Mouse (Mus musculus): ENCODE measurements around the gene Vsnl1.
A peak's percentile ranks its signal among the peaks of the same experiment; 100 is the strongest.

The Vsnl1 gene

DNA sequence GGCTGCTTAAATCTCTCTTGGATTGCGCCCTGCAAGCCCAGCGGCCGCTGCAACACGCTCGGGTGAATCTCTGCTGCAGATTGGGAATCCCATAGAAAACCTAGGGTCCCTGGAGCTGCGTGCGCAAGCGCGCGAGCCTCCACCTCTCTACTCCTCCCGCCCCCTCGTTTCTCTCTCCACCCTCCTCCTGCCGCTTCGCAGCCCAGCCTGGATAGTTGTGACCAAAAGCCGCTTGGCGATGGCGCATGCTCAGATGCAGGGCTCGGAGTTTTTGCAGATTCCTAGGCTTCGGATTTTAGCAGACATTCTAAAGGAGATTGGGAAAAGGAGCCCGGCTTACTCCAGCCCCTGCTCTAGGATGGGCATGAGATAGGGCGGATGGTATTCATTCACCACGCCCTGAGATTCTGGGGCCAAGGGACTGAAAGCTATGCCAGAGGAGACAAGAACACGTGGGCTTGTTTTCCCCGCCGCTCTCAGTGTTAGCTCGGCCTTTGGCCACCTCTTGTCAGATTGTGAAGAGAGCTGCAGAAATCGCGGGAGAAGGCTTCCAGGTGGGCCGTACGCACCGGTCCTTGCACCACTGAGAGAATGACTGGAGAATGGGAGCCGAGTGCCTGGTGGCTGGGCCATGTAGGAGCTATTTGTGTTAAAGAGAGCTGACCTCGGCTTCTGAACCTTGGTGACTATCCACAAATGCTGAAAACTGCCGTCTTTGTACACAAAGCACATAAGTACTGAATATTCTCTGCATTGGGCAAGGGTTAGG, at the start of gene Vsnl1:
TSS of gene Vsnl1 (minus strand) at position 117 of the 769 bp plus-strand sequence.
- DNase-seq: peak; percentile 96

DNA sequence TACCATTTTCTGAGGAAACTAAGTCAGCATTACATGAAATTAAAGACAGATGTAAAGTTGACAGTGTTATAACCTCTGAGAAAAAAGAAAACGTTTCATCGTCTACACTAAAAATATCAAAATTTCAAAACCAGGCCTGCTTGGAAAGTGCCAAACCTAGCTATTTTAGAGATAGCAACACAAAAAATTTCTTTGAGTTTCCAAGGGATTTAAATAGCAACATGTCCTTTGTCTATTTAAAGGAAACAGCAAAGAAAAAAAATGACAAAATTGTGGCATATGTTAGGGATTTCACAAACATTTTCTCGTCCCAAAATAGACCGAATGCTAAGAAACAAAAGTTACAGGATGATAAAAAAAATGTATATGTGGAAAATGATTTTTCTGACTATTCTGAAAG, 20.2 kb upstream of the Vsnl1 start:
- DNase-seq: no peak

DNA sequence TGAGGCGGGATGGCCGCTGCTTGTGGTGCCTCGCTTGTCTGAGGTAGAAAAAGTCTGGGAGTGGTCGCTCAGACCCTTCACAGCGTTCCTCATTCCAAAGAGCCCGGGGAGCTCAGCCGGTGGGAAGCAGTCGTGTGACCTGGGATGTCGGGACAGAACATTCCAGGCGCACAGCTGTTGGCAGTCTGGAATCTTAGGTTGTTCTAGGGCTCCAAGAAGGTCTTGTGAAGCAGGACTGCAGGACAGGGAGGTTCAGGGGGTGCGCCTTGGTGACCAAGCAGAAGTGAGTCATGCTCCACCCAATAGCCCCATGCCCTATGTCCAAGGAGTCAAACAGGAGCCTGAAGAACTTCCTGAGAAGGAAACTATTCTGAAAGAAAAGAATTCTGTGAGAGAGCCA, 19.8 kb upstream of the Vsnl1 start:
- no peak for DNase-seq

DNA sequence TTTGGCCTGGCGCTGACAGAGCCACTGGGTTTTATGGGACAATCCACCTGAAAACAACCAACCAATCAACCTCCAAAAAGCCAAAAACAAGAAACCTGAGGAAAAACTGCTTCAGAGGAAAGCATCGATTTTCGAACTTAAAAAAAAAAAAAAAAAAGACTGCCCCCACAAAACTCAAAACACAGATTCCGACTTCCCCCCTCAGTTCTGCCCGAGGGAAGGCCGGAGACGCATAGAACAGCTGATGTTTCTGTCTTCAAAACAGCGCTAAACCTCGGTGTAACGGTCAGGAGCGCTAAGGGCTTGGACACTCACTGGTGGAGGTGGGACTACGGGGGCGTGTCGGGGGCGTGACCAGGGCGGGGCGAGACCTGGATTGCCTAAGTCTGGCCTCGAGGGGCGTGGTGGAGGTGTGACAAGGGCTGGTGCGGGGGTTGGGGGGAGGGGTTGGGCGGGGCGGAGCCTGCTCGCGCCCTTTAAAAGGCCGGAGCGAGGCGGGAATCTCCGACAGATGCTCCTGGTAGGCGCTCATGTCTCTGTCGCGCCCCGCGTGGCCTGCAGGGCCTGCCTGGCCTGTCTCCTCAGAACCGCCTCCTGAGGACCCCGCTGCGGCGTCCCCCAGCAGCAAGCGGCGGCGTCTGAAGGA, 19.3 kb upstream of the Vsnl1 start, which contains the start of gene Rad51ap2:
TSS of gene Rad51ap2 (plus strand) at position 531 of the 646 bp plus-strand sequence.
- peak; percentile 98 for DNase-seq

DNA sequence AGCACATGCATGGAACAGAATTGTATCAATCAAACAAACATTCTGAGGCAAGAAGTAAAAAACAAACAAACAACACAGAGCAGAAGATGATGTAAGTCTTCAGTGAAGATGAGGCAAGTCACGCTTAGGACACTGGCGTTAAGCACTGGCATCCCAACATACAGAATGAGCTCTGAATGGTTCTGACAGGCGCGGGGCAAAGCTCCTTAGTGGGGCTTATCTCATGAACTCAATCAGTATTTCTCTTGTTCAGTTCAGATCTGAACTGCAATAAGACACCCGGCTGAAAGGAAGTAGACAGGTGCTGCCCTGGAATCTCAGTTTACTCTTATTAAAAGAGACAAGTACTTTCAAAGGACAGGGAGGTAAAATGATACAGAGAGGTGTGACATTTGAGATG, 17.7 kb upstream of the Vsnl1 start:
- no peak for DNase-seq

DNA sequence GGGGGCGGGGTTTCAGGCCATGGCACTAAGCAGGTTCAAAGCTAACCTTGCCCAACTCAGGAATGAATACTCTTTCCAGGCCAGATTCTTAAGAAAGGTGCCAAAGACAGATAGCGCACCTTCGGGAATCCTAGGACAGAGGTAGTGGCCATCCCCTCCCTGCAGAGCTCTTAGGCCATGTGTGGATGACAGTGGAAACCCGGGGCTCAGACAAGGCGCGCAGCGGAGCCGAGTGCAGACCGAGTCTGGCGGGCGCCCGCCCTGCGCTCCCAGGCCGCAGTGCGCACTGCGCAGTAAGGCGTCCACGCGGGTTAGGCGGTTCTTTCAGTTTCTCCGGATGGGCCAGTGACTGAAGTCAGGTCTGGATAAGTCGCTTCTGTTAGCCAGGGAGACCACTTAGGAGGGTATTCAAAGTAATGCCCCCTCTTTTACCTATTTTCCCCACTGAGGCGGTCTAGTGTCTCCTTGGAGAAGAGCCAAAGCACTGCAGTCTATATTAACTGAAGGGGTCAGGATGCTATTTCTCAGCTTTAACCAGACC, 1.6 kb upstream of the Vsnl1 start:
- peak; percentile 72 for DNase-seq

DNA sequence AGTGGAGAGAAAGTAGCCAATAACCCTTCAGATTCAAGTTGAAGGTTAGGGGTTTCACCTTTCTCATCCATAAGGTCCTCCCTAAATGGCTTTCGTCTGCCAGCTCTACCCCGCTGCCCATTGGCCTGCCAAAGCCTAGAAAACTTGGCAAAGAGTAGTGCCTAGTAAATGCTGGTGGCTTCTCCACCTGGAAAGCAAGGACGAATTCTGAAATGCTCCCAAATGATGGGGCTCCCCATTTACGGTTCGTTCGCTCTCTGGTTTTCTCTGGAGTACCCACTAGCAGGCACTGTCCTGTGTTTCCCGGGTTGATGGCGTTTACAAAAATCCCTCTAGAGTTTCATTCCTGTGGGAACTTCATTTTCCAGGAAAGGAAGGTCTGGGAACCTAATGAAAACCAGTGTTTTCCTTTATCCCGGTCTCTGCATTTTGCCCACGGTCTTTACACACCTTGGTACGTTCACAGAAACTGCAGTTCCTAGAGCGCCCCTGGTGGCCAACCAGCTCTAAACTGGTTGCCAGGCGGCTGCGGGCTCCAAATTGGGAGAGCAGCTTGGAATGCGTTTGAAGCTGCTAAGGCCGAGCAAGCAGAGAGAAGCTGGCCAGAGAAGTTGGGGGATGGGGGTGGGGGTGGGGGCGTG, 973 bp upstream of the Vsnl1 start:
- DNase-seq: peak; percentile 96

DNA sequence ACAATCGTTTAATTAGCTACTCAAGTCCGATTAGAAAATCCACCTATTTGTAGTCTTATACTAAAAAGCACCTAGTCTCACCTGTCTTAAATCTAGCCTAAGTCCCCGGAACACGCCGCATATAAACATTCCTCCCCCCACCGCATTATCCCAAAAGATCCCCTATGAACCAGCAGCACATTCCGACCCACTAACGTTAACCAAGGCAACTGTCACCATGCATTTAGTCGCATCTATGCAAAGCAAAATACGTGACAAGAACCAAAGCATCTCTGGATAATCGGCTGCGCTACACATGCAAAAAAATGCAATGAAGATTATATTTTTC, 426 bp downstream of the Vsnl1 start:
- DNase-seq: no peak

DNA sequence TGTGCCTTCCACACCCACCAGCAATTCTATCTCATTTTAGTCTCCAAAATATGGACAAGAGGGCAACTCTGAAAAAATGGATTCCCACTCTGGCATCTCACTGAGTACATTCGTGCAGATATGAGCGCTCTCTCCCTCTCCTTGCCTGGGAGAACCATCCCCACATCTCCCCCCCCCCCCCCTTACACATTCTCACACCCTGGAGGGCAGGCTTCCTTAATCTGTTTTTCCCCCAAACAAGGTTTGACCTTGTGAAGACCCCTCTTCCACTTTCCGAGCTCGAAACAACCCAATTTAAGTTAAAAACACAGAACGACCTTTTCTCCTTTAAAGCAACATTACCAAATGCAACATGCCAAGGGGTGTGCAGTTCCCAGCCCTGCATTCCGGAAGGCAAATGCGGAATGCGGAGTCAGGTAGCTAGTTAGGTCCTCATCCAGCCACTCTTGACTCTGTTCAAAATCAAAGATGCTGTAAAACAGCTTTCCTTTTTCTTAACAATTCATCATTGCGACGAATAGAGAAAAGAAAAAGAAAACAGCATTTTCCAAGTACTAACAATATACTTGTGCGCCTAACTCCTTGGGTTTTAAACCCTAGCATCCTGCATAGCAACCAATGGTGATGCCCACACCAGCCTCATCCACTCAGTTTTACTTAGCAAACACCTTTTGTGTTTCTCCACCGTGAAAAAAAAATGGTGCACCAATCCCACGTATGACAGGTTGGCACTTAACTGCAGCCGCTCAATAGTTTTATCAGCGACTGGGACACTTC, 979 bp downstream of the Vsnl1 start:
- peak; percentile 70 for DNase-seq

DNA sequence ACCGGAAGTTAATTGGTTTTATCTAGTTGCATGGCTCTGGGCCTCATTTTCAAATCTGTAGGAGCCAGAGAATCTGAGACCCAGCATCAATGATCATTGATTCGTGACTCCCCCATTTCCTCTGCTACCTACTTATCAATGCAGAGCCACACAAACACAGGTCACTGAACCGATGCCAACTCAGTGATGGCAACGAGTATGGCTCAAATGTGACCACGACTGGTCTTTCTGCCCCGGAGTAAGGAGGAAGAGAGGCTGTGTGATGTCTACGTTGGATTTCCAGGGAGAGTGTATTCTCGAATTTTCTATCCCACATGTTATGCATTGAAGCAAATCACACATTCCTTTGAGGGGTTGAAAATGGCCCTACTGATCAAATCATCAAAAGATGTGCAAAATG, 2.0 kb downstream of the Vsnl1 start:
- DNase-seq: peak; percentile 67

DNA sequence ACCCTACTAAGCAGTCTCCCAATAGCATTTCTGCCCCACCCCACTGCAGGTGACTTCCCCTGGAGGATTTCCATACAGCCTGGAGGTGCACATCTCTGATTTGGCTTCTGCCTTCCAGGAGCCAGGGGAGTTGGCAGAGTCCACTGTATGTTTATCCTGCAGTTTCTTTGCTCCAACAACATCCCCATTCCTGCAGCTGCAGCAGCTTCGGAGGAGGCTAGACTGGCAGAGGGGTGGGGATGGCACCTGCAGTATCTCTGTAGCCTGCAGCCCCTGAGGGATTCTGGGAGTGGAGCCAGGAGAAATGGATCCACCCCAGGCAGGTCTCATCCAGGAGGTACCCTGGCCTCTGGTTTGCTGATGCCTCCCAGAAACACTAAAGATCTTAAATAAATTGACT, 2.7 kb downstream of the Vsnl1 start:
- DNase-seq: peak; percentile 74

DNA sequence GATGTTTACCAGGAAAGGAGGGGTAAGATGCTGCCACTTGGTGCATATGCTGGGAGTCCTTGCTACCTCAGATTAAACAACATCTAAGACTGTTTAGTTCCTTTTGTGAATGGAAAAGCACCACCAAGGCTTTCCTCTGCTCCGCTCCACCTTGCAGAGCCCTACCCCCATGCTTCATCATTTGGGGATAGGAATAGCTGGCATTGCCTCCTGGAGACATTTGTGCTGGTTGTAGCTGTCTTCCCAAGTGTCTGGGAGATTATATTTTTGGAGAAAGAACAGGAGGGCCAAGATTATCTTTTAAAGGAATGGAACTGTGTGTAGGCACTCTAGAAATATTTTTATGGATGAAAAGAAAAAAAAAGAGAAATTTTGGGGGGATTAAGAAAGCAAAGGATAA, 3.3 kb downstream of the Vsnl1 start:
- no peak for DNase-seq

DNA sequence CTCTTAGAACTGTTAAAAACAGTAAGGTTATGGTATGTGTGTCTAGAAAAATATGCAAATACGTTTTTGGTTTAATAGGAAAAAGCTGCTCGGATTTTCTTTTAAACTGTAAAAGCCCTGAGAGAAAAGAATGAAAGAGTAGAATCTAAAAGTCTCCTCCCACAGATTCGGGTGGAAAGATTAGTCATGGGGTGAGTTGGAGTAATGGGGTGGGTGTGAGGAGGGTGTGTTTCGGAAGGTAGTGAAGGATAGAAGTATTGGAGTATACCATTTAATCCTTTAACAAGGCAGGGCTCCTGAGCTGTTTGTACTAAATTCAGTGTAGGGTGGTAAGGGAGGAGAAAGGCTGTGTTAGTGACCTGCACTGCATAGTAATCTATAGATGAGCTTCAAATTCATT, 9.0 kb downstream of the Vsnl1 start:
- DNase-seq: no peak

DNA sequence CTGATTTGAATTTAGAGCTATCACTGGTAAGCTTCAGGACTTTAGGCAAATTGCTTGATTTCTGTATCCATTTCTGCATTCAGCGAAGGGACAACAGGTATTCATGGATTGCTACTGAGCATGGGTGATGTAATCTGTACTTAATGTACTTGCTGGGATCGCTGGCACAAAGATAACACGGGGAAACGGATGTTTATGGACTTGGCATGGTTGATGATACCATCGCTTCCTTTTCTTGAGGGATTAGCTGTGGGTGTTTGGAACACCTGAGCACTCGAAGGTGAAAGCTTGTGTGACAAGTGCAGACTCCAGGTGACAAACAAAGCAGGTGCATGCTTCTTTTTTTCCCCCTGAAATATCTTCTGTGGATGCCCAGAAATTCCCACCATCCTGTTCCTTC, 18.3 kb downstream of the Vsnl1 start:
- peak; percentile 61 for DNase-seq

DNA sequence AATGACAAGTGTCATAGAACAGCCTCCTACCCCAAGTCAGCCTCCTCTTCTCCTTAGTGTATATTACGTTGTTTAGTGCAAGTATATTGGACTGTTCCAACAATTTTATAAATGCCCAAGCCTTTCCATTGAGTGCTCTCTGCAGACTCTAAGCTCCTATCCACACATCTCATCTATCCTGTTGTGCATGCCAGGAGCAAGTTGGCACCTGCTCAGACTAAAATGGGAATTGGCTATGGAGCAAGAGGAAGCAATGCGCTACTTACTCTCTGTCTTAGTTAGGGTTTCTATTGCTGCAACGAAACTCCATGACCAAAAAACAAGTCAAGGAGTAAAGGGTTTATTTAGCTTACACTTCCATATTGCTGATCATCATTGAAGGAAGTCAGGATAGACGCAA, 28.7 kb downstream of the Vsnl1 start:
- peak; percentile 78 for DNase-seq

DNA sequence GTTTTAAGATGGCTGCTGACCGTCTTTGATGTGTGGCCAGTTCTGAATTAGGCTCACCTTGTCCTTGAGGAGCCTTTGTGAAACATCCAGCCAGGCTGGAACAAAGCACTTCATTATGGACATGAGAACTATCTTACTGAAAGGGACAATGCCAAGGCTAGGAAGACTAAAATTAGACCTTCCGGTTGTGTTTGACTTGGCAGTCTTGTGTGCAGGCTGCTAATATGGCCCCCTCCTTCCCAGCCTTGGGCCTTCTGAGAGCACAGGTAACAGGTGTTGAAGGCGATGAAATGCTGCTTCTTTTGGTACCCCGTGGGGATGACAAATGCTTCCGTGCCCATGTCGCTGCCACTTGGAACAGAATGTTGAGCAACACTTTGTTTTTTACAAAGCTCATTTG, 37.6 kb downstream of the Vsnl1 start:
- peak; percentile 94 for DNase-seq

DNA sequence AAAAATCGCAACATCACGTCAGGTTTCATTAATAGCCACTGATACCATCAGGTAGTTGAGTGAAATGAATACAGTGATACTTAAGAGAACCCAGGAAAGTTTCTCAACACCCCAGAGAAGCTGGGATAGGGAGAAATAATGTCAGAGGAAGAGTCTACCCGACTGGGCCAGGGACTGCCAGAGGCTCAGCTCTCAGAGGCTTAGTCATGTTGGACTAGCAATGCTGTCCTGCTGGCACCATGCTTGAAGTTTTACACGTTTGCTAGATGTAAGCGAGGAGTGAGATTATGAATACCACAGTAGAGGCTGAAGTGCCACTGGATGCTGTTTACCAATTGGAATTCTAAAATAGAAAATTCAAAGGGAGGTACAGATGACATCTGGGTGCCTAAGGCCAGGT, 39.4 kb downstream of the Vsnl1 start:
- DNase-seq: no peak

DNA sequence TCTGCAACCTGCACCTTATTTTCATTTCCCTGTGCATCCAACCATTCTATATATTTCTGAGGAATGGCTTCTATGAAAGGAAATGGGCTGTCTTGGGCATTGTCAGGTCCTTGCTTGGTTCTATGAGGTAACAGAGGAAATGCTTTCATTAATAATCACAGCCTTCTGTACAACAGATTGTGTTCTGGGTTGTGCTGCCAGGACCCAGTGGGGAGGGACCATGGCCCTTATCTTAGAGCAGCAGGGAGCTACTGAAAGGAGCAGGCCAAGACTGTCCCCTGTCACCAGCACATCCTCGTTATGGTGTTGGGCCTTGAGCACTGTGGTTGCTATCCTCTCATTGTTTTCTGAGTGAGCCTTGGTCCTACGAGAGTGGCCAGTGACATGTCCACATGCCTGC, 40.9 kb downstream of the Vsnl1 start:
- peak; percentile 98 for DNase-seq

DNA sequence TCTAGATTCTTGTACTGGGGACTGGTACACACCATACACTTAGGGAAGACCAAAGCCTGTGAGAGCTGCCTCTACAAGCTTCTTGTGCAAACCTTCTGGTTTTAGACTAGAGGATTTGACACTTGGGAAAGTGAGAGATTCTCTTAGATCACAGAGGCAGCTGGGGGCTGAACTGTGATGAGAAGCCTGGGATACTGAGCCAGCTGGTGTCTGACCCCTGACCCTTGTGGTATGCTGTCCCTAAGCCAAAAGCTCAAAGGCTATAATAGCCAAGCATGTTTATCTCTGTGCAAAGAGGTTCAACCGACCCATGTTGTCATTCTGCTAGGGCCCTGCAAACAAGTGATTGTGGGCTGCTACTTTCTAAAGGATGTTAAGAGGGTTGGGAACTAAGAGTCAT, 43.9 kb downstream of the Vsnl1 start:
- DNase-seq: no peak

DNA sequence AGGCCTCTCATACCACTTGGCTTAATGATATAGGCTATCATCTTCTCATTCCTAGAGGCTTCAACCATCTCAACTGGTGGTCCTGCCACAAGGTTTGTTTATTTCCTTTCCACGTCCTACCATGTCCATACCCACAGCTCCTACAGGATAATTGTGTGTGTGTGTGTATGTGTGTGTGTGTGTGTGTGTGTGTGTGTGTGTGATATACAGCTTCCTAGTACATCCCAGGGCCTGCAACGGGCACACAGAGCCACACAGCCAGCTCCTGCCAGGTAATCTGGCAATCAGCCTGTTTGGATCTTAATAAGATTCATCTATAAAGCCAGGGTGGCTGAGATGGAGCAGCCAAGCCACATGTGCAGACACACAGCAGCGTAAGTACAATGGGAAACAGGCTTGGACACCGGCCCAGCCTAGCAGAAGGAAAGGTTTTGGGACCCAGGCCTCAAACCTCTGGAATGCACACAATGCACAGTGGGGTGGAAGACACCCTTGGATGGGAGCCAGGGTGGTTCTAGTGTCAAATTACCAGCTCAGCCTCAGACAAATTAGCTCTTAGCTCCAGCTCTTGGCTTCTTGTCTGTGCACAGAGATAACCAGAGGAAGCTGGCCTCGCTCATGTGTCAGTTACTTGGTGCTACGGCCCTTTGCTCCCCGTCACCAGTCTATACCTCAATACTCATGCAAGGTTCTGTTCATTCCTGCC, 45.0 kb downstream of the Vsnl1 start:
- peak; percentile 86 for DNase-seq

DNA sequence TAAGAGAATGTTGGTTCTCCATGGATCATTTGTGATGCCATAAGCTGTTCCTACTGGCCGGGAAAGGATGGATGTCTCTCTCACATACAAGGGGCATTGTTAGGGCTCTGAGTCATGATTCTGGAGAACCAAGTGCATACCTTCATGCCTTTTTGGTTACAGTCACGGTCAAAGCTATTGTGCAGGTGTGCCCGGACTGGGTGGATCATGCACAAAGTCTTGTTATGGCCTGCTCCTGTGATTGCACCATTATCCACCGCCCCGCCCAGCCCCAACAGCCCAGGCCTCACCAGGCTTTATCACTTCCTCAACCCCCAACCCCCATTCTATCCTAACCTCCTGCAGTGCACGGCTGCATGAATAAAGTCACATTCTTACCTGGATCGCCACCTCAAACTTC, 47.3 kb downstream of the Vsnl1 start:
- no peak for DNase-seq

DNA sequence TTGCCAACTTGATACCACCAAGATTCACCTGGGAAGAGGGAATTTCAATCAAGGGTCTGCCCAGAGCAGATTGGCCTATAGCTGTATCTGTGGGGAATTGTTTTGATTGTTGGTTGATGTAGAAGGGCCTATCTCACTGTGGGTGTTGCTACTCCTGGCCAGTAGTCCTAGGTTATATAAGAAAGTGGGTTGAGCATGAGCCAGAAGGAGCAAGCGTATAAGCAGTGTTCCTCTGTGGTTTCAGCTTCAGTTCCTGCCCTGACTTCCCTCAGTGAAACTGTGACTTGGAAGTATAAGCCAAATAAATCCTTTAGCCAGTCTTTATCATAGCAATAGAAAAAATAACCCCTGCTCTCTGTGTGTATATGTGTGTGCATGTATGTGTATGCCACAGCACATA, 51.7 kb downstream of the Vsnl1 start:
- no peak for DNase-seq

DNA sequence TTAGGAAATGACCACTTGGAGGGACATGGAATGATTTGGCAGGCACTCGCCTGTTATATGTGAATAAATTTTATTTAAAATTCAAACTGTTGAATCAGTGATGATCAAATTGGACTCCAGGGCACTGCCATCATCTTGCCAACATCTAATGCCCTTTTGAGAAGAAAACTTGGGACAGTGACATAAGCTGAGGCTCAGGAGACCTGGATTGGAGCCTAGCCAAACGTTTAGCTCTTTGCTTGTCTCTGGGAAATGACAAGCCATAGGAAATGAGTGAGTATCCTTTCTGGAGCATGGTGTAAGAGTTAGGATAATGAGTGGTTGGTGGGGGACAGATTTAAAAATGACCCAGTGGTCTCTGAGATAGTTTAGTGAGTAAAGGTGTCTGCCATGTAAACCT, 57.0 kb downstream of the Vsnl1 start:
- DNase-seq: no peak

Data from cerebellum, adult 9-10 months (tissue).